Mouse (Mus musculus): ENCODE results near the gene Slc32a1. TPM values are rescaled to one million over a fixed set of nuclear protein-coding genes. Genes with fewer than 3 reads are reported as not detected.
A peak's percentile ranks its signal among the peaks of the same experiment; 100 is the strongest.

The Slc32a1 gene
- 0.25 and 0.68 TPM in 2 replicates for polyA plus RNA-seq (2016; fragmentation: Nextera tagmentation; extraction: Ambion mirVana)

DNA sequence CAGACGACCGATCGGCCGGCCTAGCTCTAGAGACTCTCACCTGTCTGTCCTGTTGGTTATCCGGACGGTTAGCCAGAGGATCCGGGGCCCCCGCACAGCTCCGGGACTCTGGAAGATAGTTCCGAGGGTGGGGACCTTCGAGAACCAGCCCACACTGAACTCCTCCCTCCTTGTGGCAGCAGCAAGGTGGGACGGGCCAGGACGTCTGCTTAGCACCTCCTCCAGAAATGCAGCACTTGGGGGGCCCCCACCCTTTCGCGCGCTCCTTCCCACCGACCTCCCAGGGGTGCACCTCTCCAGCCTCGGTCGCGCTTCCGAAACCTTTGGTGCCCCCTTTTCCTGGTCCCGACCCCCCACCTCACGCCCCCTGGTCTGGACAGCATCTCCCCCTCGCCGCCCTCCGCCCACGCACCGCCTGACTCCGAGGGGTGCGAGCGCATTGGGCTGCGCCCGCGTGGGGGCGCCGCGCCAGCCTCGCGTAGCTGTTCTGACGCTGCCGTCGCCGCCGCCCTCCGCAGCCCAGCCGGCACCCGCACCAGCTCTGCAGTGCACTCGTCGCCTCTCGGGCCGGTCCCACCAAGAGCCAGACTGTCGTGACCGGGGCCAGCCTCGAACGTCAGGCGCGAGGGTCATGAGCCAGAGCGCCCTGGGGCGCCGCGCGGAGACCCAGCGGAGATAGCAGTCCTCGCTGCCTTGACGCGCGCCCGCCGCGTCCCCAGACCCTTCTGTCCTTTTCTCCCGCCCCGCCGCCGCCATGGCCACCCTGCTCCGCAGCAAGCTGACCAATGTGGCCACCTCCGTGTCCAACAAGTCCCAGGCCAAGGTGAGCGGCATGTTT lies at the start of gene Slc32a1:
Gene Slc32a1 (plus strand): TSS at position 280 of the 838 bp plus-strand sequence.
- no peak for DNase-seq (ENCODE audit: low spot score)
- under 1% methylated on average over 72 of the region's 77 CpGs for WGBS
- H3K9me3 ChIP-seq (replicated peaks) = no peaks in the 10 kb centered on the region
- H3K4me1 ChIP-seq = peaks cover 65% of the 10 kb centered on the region
- H3K27ac ChIP-seq (replicated peaks) = peak within 1 kb of the TSS; percentile 55; the same call in 1 of the 2 replicates
- H3K27me3 ChIP-seq (ENCODE audit: low read depth, poor library complexity, severe bottlenecking) = peaks cover 100% of the 10 kb centered on the region
- H3K4me3 ChIP-seq = peak within 1 kb of the TSS; percentile 48
- H3K36me3 ChIP-seq = no peaks in the 10 kb centered on the region

DNA sequence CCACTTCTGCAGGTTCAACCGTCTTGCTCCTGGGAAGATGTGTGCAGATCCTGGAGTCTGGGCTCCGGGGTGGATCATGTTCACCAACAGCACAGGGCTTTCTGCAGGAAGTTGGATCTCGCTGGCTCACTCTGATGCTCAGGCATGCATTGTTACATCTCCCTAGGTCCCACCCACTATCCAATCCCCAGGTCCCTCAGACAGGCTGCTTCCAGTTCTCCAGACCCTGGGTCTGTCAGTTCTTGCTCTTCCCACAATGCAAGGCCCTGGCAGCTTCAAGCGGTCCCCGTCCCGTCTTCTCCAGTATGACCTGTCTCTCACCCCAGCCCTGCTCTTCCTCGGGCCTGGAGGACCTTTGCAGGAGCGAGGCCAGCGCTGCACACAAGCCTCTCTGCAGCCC lies 49.8 kb upstream of the Slc32a1 start:
- Histone ChIP-seq H3K27ac (replicated peaks) (peak overlapping the region; percentile 70), H3K4me3 (no peak overlapping the region), H3K27me3 (ENCODE audit: low read depth, poor library complexity, severe bottlenecking) (peaks cover 41% of the 10 kb centered on the region), H3K36me3 (no peaks in the 10 kb centered on the region), H3K4me1 (peaks cover 46% of the 10 kb centered on the region), H3K9me3 (replicated peaks) (no peaks in the 10 kb centered on the region)
- DNase-seq (ENCODE audit: low spot score) = no peak
- 29% methylated on average over 9 of the region's 9 CpGs for WGBS

DNA sequence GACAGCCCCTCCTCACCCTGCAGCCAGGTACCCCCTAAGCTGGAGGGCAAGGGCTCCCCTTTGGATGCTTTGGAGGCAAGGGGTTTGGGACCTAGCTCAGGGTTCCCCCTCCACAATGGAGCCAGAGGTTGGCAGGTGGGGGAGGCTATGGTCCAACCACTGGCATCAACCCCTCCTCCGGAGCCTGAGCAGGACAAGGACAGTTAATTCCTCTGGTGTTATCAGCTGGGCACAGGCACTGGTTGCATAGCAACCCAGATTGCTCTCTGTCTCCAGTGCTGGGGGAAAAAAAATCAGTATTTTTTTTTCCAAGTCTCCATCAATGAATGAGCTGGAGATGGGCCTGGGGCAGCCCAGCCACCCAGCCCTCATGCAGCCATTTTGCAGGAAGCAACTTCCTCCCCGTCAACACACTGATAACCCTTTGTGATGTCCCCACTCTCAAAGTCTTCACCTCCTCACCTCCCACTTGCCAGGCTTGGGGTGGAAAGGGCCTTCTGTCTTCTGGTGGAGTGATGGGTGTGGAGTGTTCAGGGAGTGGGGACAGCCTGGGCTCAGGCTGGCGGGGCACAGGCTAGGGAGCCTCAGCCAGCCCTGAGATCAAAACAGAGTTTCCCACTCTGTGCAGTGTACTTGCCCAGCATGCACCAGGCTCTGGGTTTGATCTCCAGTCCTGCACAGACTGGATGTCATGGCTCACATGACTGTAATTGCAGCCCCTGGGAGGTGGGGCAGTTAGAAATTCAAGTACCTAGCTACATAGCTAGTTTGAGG lies 49.0 kb upstream of the Slc32a1 start:
- Histone ChIP-seq H3K9me3 (replicated peaks) (no peaks in the 10 kb centered on the region), H3K27me3 (ENCODE audit: low read depth, poor library complexity, severe bottlenecking) (peaks cover 43% of the 10 kb centered on the region), H3K4me3 (no peak overlapping the region), H3K4me1 (peaks cover 39% of the 10 kb centered on the region), H3K36me3 (no peaks in the 10 kb centered on the region), H3K27ac (replicated peaks) (peak overlapping the region; percentile 70)
- DNase-seq (ENCODE audit: low spot score) = no peak
- 54% methylated on average over 3 of the region's 3 CpGs for WGBS

DNA sequence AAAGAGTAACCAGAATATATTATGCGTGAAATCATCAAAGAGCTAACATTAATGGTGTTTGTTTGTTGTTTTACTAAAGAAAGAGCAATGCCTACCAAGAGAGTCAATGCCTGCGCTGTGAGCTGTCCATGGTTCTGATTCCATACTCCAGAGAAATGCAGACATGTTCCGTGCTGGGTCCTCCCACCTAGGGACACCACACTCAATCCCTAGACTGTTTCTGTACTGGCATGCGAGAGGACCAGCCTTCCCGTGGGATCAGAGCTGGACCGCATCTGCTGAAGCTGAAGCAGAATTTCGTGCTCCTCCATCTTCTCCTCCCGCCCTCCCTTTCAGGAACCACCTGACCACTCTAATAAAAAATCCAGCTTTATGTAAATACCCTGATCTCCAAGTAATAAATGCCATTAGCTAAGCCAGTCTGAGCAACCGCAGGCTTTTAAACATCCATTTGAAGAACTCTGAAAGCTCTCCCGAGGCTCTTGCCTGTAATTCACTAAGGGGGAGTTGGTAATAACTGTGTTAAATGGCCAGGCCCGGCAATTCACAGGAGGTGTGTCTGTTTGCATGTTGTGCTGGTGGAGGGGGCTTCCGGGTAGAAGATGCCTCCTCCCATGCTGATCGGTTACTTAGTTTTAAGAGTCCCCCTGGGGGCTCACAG lies 40.0 kb upstream of the Slc32a1 start:
- Histone ChIP-seq H3K27ac (replicated peaks) (no peak overlapping the region), H3K4me1 (no peaks in the 10 kb centered on the region), H3K9me3 (replicated peaks) (no peaks in the 10 kb centered on the region), H3K27me3 (ENCODE audit: low read depth, poor library complexity, severe bottlenecking) (peaks cover 9% of the 10 kb centered on the region), H3K36me3 (no peaks in the 10 kb centered on the region), H3K4me3 (no peak overlapping the region)
- peak; percentile 46 for DNase-seq (ENCODE audit: low spot score)
- WGBS = 37% methylated on average over 13 of the region's 13 CpGs

- H3K27ac ChIP-seq (replicated peaks) = no peak overlapping the region
- H3K4me1 ChIP-seq = peaks cover 12% of the 10 kb centered on the region
- no peak overlapping the region for H3K4me3 ChIP-seq
- H3K36me3 ChIP-seq = no peaks in the 10 kb centered on the region
- DNase-seq (ENCODE audit: low spot score) = no peak
- 61% methylated on average over 4 of the region's 4 CpGs for WGBS
- H3K9me3 ChIP-seq (replicated peaks) = no peaks in the 10 kb centered on the region
- H3K27me3 ChIP-seq (ENCODE audit: low read depth, poor library complexity, severe bottlenecking) = peaks cover 7% of the 10 kb centered on the region; the same call in 1 of the 2 replicates
These were observed 30.6 kb upstream of the Slc32a1 start for GRCm38 (mm10) chr2:158579979-158580378.

GRCm38 (mm10) chr2:158584621-158585358 lies 25.8 kb upstream of the Slc32a1 start:
- Histone ChIP-seq H3K9me3 (replicated peaks) (no peaks in the 10 kb centered on the region), H3K27ac (replicated peaks) (no peak overlapping the region), H3K4me1 (peaks cover 28% of the 10 kb centered on the region), H3K27me3 (ENCODE audit: low read depth, poor library complexity, severe bottlenecking) (peaks cover 13% of the 10 kb centered on the region; the same call in 1 of the 2 replicates), H3K4me3 (no peak overlapping the region), H3K36me3 (no peaks in the 10 kb centered on the region)
- 13% methylated on average over 12 of the region's 12 CpGs for WGBS
- no peak for DNase-seq (ENCODE audit: low spot score)

- no peak overlapping the region for H3K4me3 ChIP-seq
These were observed 21.9 kb upstream of the Slc32a1 start for GRCm38 (mm10) chr2:158588524-158589271.

GRCm38 (mm10) chr2:158590495-158590894 lies 20.1 kb upstream of the Slc32a1 start:
- Histone ChIP-seq H3K27me3 (ENCODE audit: low read depth, poor library complexity, severe bottlenecking) (peaks cover 19% of the 10 kb centered on the region), H3K4me1 (peaks cover 35% of the 10 kb centered on the region), H3K36me3 (no peaks in the 10 kb centered on the region), H3K27ac (replicated peaks) (no peak overlapping the region), H3K9me3 (replicated peaks) (no peaks in the 10 kb centered on the region), H3K4me3 (no peak overlapping the region)
- 69% methylated on average over 3 of the region's 3 CpGs for WGBS
- no peak for DNase-seq (ENCODE audit: low spot score)

More at GRCm38 (mm10) chr2:158588524-158589271, 21.9 kb upstream of the Slc32a1 start:
- H3K27me3 ChIP-seq (ENCODE audit: low read depth, poor library complexity, severe bottlenecking) = peaks cover 9% of the 10 kb centered on the region; the same call in 1 of the 2 replicates
- no peaks in the 10 kb centered on the region for H3K36me3 ChIP-seq
- DNase-seq (ENCODE audit: low spot score) = no peak
- peaks cover 31% of the 10 kb centered on the region for H3K4me1 ChIP-seq
- H3K9me3 ChIP-seq (replicated peaks) = no peaks in the 10 kb centered on the region
- H3K27ac ChIP-seq (replicated peaks) = peak overlapping the region; percentile 50
- WGBS = 56% methylated on average over 8 of the region's 8 CpGs

DNA sequence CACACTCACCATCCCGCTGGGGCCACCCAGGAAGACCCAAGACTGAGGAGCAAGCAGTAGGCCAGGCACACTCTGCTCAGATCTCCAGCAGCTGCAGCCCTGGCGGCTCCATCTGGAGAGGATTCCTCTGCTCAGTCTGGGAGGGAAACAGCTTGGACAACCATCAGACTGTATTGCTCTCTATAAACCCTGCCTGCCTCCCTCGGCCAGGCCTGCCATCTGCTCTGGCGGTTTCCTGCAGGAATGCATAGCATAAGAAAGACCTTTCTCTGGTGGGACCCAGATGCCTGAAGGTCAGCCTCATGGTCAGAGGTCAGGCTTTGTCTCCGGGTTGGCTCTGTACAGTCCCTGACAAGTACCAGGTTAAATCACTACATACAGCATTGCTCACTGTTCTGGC lies 19.3 kb upstream of the Slc32a1 start:
- peak; percentile 18 for DNase-seq (ENCODE audit: low spot score)
- 0 out of 2 replicates have a peak overlapping the region, but pooled peaks have one; percentile 38 for H3K27ac ChIP-seq (replicated peaks)

DNA sequence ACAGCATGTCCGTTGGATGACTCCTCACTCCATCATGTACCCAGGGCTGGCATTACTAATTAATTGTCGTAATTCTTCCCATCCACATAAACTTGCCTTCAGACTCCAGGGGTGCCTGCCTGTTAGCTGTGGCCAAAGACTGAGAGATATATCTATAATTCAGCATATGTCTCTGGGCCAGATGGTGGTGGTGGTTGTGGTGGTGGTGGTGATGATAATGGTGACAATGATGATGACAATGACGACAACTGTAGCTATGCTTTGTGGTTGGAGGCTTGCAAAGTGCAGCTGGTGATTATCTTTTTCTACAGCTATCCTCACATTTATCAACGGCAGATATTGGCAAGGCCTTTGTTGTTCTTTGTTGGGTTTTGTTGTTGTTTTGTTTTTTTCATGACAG lies 17.2 kb upstream of the Slc32a1 start:
- DNase-seq (ENCODE audit: low spot score) = no peak
- Histone ChIP-seq H3K27ac (replicated peaks) (no peak overlapping the region), H3K27me3 (ENCODE audit: low read depth, poor library complexity, severe bottlenecking) (peaks cover 33% of the 10 kb centered on the region), H3K4me3 (no peak overlapping the region), H3K4me1 (peaks cover 35% of the 10 kb centered on the region), H3K36me3 (no peaks in the 10 kb centered on the region), H3K9me3 (replicated peaks) (no peaks in the 10 kb centered on the region)
- 86% methylated on average over 4 of the region's 4 CpGs for WGBS

More for the DNA sequence above, 19.3 kb upstream of the Slc32a1 start:
- peaks cover 23% of the 10 kb centered on the region for H3K27me3 ChIP-seq (ENCODE audit: low read depth, poor library complexity, severe bottlenecking)
- H3K9me3 ChIP-seq (replicated peaks) = no peaks in the 10 kb centered on the region
- H3K4me3 ChIP-seq = no peak overlapping the region
- no peaks in the 10 kb centered on the region for H3K36me3 ChIP-seq
- H3K4me1 ChIP-seq = peaks cover 40% of the 10 kb centered on the region
- 57% methylated on average over 5 of the region's 5 CpGs for WGBS

GRCm38 (mm10) chr2:158595103-158595502 lies 15.5 kb upstream of the Slc32a1 start:
- Histone ChIP-seq H3K4me3 (peak overlapping the region; percentile 37), H3K4me1 (peaks cover 29% of the 10 kb centered on the region), H3K27me3 (ENCODE audit: low read depth, poor library complexity, severe bottlenecking) (peaks cover 46% of the 10 kb centered on the region), H3K27ac (replicated peaks) (no peak overlapping the region), H3K9me3 (replicated peaks) (no peaks in the 10 kb centered on the region), H3K36me3 (no peaks in the 10 kb centered on the region)
- DNase-seq (ENCODE audit: low spot score) = peak; percentile 55
- under 1% methylated on average over 12 of the region's 12 CpGs for WGBS

Measured in midbrain, embryonic 10.5 days (tissue).